Mouse (Mus musculus) limb, embryonic 10.5 days (tissue): ENCODE data around the gene Zfp275. TPM values are rescaled to one million over a fixed set of nuclear protein-coding genes. Genes with fewer than 3 reads are reported as not detected.
"Not testable (repeated sequence)": the region's sequence is repeated elsewhere in the genome, so short reads cannot be mapped to it uniquely, and the experiment has no call there.

ENCODE experiments used
- DNase-seq: peaks from one replicate; pipeline ENCODE4 v3.0.0-alpha.2; 2017; ENCODE audit warnings: low spot score
- H3K27ac ChIP-seq: fragments of 300-500 bp; sonication (generic); 2 replicates; pipeline ENCODE4 v1.5.1; 2016; ENCODE audit warnings: mild to moderate bottlenecking
- H3K27me3 ChIP-seq: fragments of 300-500 bp; sonication (generic); 2 replicates; pipeline ENCODE4 v1.6.1; 2016; ENCODE audit warnings: low read depth, mild to moderate bottlenecking; ENCODE audit not compliant: poor library complexity, severe bottlenecking
- H3K36me3 ChIP-seq: fragments of 300-500 bp; sonication (generic); 2 replicates; pipeline ENCODE4 v1.6.1; 2016; ENCODE audit warnings: mild to moderate bottlenecking, moderate library complexity
- H3K4me1 ChIP-seq: fragments of 300-500 bp; sonication (generic); 2 replicates; pipeline ENCODE4 v1.6.1; 2016
- H3K4me3 ChIP-seq: fragments of 300-500 bp; sonication (generic); 2 replicates; pipeline ENCODE4 v1.5.1; 2016; ENCODE audit warnings: mild to moderate bottlenecking, moderate library complexity
- H3K9me3 ChIP-seq: fragments of 300-500 bp; sonication (generic); replicated peaks from 2 replicates; pipeline ENCODE4 v1.6.1; 2016; ENCODE audit warnings: mild to moderate bottlenecking
- WGBS: fragments of 180-500 bp; shearing (Covaris S2); methylation state at CpG from one replicate; pipeline ENCODE4 v1.1.7; 2016; 5-methylcytosine and 5-hydroxymethylcytosine counted together
- polyA plus RNA-seq: library from polyadenylated mRNA; unstranded; fragments of >200 nt; fragmentation: Nextera tagmentation; extraction: Ambion mirVana; gene quantifications from 2 replicates; pipeline ENCODE4 v1.2.1, GENCODE M21; 2016

The Zfp275 gene
- polyA plus RNA-seq: 19.9 and 22.6 TPM in 2 replicates

- H3K4me3 ChIP-seq: peak within 1 kb of the TSS; percentile 66
- whole genome bisulfite sequencing: 8% methylated on average over 37 of the region's 37 CpGs
- peaks cover 13% of the 10 kb centered on the region for H3K36me3 ChIP-seq
- peak; percentile 82 for DNase-seq
- H3K27ac ChIP-seq: peak within 1 kb of the TSS; percentile 90
- peaks cover 75% of the 10 kb centered on the region for H3K27me3 ChIP-seq
- H3K9me3 ChIP-seq: no peaks in the 10 kb centered on the region
- peaks cover 6% of the 10 kb centered on the region for H3K4me1 ChIP-seq
These were observed at the start of gene Zfp275 for GRCm38 (mm10) chrX:73342483-73342895. Gene Zfp275 (plus strand): TSS chrX:73342621.

DNA sequence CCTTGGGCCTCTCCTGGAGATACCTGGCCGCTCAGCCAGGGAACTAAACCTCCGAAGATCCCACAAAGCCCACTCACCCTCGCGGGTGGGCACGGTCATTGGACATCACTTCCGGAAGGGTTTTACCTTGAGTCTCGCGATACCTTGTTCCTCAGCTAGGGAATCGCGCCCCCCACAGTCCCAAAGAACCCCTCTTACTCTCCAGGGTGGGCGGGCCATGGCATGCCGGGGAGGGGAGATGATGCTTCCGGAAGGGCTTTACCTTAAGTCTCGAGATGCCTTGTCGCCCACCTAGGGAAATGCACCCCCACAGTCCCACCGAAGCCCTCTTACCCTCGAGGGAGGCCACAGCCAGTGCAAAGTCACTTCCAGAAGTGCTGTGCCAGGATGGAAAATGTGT is 49.5 kb upstream of the Zfp275 start, which contains the start of the genes Xlr5a and Xlr5c:
Gene Xlr5a, minus strand, starts transcription at position 101 of the 400 bp plus-strand sequence.
Gene Xlr5c, minus strand, starts transcription at position 101 of the 400 bp plus-strand sequence.
- not testable (repeated sequence) for H3K27ac ChIP-seq, H3K27me3 ChIP-seq, H3K36me3 ChIP-seq, DNase-seq, H3K4me1 ChIP-seq, H3K9me3 ChIP-seq, H3K4me3 ChIP-seq
- 95% methylated on average over 13 of the region's 17 CpGs for WGBS

- 75% methylated on average over 8 of the region's 10 CpGs for WGBS
- H3K4me3 ChIP-seq, H3K27me3 ChIP-seq, H3K4me1 ChIP-seq, H3K9me3 ChIP-seq, DNase-seq, H3K27ac ChIP-seq, H3K36me3 ChIP-seq: not testable (repeated sequence)
These were observed 46.7 kb upstream of the Zfp275 start for GRCm38 (mm10) chrX:73295745-73296144.

- WGBS: 56% methylated on average over 3 of the region's 3 CpGs
These were observed 29.9 kb upstream of the Zfp275 start for GRCm38 (mm10) chrX:73312522-73312921.

GRCm38 (mm10) chrX:73321029-73321428 is 21.4 kb upstream of the Zfp275 start:
- no peak for DNase-seq
- Histone ChIP-seq H3K4me3 (no peak overlapping the region), H3K27ac (no peak overlapping the region), H3K36me3 (no peaks in the 10 kb centered on the region), H3K27me3 (peaks cover 39% of the 10 kb centered on the region), H3K9me3 (no peaks in the 10 kb centered on the region), H3K4me1 (no peaks in the 10 kb centered on the region)
- WGBS: 79% methylated on average over 3 of the region's 3 CpGs

More at GRCm38 (mm10) chrX:73312522-73312921, 29.9 kb upstream of the Zfp275 start:
- Histone ChIP-seq H3K27me3 (peaks cover 32% of the 10 kb centered on the region), H3K27ac (no peak overlapping the region), H3K4me1 (no peaks in the 10 kb centered on the region), H3K4me3 (no peak overlapping the region), H3K9me3 (no peaks in the 10 kb centered on the region), H3K36me3 (no peaks in the 10 kb centered on the region)
- DNase-seq: no peak

- Histone ChIP-seq H3K4me1 (no peaks in the 10 kb centered on the region), H3K4me3 (no peak overlapping the region), H3K27me3 (peaks cover 44% of the 10 kb centered on the region; the same call in 1 of the 2 replicates), H3K9me3 (no peaks in the 10 kb centered on the region), H3K36me3 (no peaks in the 10 kb centered on the region), H3K27ac (no peak overlapping the region)
- no peak for DNase-seq
- WGBS: 90% methylated on average over 2 of the region's 2 CpGs
These were observed 15.2 kb upstream of the Zfp275 start for GRCm38 (mm10) chrX:73327215-73327614.

GRCm38 (mm10) chrX:73333548-73333947 is 8.9 kb upstream of the Zfp275 start:
- no peaks in the 10 kb centered on the region for H3K4me1 ChIP-seq
- no peaks in the 10 kb centered on the region for H3K36me3 ChIP-seq
- H3K4me3 ChIP-seq: no peak overlapping the region
- no peaks in the 10 kb centered on the region for H3K9me3 ChIP-seq
- DNase-seq: no peak
- no peak overlapping the region for H3K27ac ChIP-seq
- H3K27me3 ChIP-seq: peaks cover 60% of the 10 kb centered on the region

DNA sequence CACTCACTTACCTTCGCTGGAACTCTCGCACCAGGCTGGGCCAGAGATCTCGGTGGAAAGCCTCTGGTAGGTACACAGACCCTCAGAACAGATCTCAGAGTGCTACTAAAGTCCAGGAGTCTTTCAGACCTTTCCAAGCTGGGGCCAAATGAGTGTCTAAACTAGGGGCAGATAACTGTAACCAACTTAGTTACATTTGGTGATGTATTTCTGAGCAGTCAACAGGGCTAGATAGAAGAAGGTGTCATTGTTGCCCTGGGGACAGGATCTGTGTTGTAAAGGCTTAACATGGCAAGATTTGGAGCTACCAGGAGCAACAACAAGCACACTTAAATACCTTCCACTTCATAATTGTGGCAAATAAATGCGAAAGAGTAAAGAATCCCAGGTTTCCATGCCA is 5.7 kb upstream of the Zfp275 start, which contains the start of gene Gm45015:
Gene Gm45015, minus strand, starts transcription at position 101 of the 400 bp plus-strand sequence.
- DNase-seq: no peak
- H3K4me1 ChIP-seq: no peaks in the 10 kb centered on the region
- H3K9me3 ChIP-seq: no peaks in the 10 kb centered on the region
- peaks cover 64% of the 10 kb centered on the region for H3K27me3 ChIP-seq
- H3K4me3 ChIP-seq: no peak within 1 kb of the TSS
- 90% methylated on average over 4 of the region's 4 CpGs for WGBS
- H3K27ac ChIP-seq: no peak within 1 kb of the TSS
- no peaks in the 10 kb centered on the region for H3K36me3 ChIP-seq

DNA sequence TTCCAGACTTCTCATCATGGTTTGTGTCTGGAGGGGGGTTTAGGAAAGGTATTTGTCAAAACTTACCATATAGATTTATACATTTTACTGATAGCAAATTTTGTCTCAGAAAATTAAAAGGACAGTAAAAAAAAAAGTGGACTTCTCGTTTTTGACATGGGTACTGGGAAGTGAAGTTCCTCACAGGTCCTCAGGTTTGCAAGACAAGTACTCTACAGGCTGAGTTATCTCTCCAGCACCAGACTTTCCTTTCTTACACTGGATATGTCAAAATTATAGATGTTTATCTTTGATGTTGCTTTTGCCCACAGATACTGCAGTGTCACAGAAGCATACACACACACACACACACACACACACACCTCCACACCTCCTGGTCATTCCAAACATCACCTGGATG is 948 bp upstream of the Zfp275 start:
- no peak for DNase-seq
- H3K27ac ChIP-seq: no peak overlapping the region
- H3K4me1 ChIP-seq: peaks cover 6% of the 10 kb centered on the region
- peaks cover 75% of the 10 kb centered on the region for H3K27me3 ChIP-seq
- no peaks in the 10 kb centered on the region for H3K9me3 ChIP-seq
- no peak overlapping the region for H3K4me3 ChIP-seq
- H3K36me3 ChIP-seq: peaks cover 8% of the 10 kb centered on the region; the same call in 1 of the 2 replicates
- WGBS: 67% methylated on average over 1 of the region's 1 CpGs

GRCm38 (mm10) chrX:73342068-73342467 is 353 bp upstream of the Zfp275 start:
- no peak for DNase-seq
- H3K36me3 ChIP-seq: peaks cover 10% of the 10 kb centered on the region
- H3K27me3 ChIP-seq: peaks cover 75% of the 10 kb centered on the region
- no peak overlapping the region for H3K27ac ChIP-seq
- peaks cover 6% of the 10 kb centered on the region for H3K4me1 ChIP-seq
- peak overlapping the region; percentile 66 for H3K4me3 ChIP-seq
- WGBS: 37% methylated on average over 3 of the region's 3 CpGs
- no peaks in the 10 kb centered on the region for H3K9me3 ChIP-seq

DNA sequence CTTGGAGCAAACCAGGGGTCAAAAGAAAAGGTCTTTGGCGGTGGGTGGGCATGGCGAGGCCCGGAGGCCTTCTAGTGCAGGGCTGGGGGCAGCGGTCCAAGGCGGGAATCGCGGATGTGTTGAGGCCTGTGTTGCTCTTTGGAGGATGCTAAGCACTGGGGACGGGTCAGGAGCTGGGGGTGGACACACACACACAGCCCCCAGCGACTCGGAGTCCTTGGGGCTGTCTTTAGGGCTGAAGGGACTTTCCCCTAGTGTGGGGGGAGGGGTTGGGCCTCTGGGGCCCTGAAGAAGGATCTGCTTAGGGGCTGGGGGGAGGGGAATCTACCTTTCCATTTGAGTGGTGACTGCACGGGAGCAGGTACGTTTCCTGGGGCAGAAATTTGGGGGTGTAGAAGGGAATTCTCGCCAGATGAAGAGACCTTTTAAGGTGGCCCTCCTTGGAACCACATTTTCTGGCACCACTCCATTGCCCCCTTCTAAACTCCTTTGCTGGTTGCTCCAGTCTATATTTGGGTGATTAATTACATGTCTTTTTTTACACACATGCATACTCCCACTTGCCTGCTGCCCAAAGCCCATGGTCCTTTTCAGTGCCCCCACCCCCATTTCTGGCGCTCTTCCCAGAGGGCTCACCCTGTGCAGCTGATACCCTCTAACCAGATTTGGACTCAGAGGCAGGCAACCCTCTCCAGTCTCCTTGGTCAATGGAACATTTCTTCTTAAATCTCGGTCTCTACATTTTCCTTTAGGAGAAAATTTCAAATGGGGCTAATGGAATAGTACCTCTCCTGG is 717 bp downstream of the Zfp275 start:
- DNase-seq: no peak
- peaks cover 74% of the 10 kb centered on the region for H3K27me3 ChIP-seq
- H3K9me3 ChIP-seq: no peaks in the 10 kb centered on the region
- peak overlapping the region; percentile 66 for H3K4me3 ChIP-seq
- WGBS: 16% methylated on average over 15 of the region's 15 CpGs
- peaks cover 6% of the 10 kb centered on the region for H3K4me1 ChIP-seq
- H3K36me3 ChIP-seq: peaks cover 13% of the 10 kb centered on the region
- peak overlapping the region; percentile 90 for H3K27ac ChIP-seq

DNA sequence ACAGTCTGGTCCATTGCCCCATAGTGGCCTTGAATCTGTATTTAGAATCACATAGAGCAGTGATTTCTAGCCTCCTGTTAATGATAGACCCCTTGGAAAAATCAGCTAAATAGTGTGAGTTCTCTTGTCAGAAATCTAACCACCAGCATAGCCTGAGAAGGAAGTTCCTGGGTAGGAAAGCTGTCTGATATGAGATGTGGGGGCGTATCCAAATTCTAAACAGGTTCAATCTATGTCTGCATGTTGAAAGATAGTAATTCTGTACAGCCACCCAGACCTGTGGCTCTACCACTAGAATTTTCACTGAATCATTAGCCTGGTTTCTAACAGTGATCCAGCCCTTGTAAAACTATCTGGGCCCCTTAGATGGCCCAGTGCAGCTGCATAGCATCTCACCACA is 1.4 kb downstream of the Zfp275 start:
- Histone ChIP-seq H3K4me3 (peak overlapping the region; percentile 66; the same call in 1 of the 2 replicates), H3K27me3 (peaks cover 75% of the 10 kb centered on the region), H3K4me1 (peaks cover 6% of the 10 kb centered on the region), H3K27ac (no peak overlapping the region), H3K36me3 (peaks cover 13% of the 10 kb centered on the region), H3K9me3 (no peaks in the 10 kb centered on the region)
- DNase-seq: no peak
- WGBS: 96% methylated on average over 1 of the region's 1 CpGs

- WGBS: 95% methylated on average over 1 of the region's 1 CpGs
- H3K27me3 ChIP-seq: peaks cover 75% of the 10 kb centered on the region
- no peak overlapping the region for H3K27ac ChIP-seq
- no peak overlapping the region for H3K4me3 ChIP-seq
- H3K9me3 ChIP-seq: no peaks in the 10 kb centered on the region
- DNase-seq: no peak
- H3K4me1 ChIP-seq: peaks cover 6% of the 10 kb centered on the region
- peaks cover 13% of the 10 kb centered on the region for H3K36me3 ChIP-seq
These were observed 1.9 kb downstream of the Zfp275 start for GRCm38 (mm10) chrX:73344346-73344745.
